Mouse (Mus musculus) megakaryocyte, embryonic 14.5 days (primary cell): ENCODE data around the gene Zfp128. TPM values are rescaled to one million over a fixed set of nuclear protein-coding genes. Genes with fewer than 3 reads are reported as not detected.
"Not testable (repeated sequence)": the region's sequence is repeated elsewhere in the genome, so short reads cannot be mapped to it uniquely, and the experiment has no call there.

Source experiments
- H3K27me3 ChIP-seq: replicated peaks from 2 replicates; pipeline ENCODE3; 2012; ENCODE audit warnings: inconsistent platforms
- H3K36me3 ChIP-seq: replicated peaks from 2 replicates; pipeline ENCODE3; 2012; ENCODE audit warnings: low read length, inconsistent platforms, mixed read lengths
- H3K4me1 ChIP-seq: 2 replicates; pipeline ENCODE4 v1.6.1; 2012; ENCODE audit warnings: inconsistent platforms
- H3K4me3 ChIP-seq: replicated peaks from 2 replicates; pipeline ENCODE3; 2012; ENCODE audit warnings: moderate library complexity, mild to moderate bottlenecking, inconsistent platforms
- H3K9me3 ChIP-seq: 2 replicates; pipeline ENCODE4 v1.6.1; 2012; ENCODE audit warnings: inconsistent platforms
- FLI1 ChIP-seq: IDR thresholded peaks from 2 replicates; pipeline ENCODE4 v1.6.1; 2012; ENCODE audit warnings: low read length, inconsistent platforms, mixed read lengths
- GATA1 ChIP-seq: IDR thresholded peaks from 3 replicates; pipeline ENCODE4 v1.6.1; 2012; ENCODE audit warnings: mixed read lengths, low read length, inconsistent platforms, borderline replicate concordance
- polyA plus RNA-seq: library from polyadenylated mRNA; stranded (reverse); fragments of >175 nt; gene quantifications from 2 replicates; pipeline ENCODE4 v1.2.3, GENCODE M21; 2012; ENCODE audit warnings: low replicate concordance; ENCODE audit not compliant: insufficient read depth

Zfp128 gene
- polyA plus RNA-seq, 1 experiment = 0.25 TPM

GRCm38 (mm10) chr7:12921705-12922465 is 40.9 kb downstream of the Zfp128 start, which contains the start of gene Rps5:
Gene Rps5, plus strand, starts transcription at chr7:12922290.
- no peak for TF ChIP-seq GATA1
- TF ChIP-seq FLI1 = no peak
- H3K4me1 ChIP-seq = peaks cover 35% of the 10 kb centered on the region
- H3K27me3 ChIP-seq = no peaks in the 10 kb centered on the region
- peaks cover 37% of the 10 kb centered on the region for H3K36me3 ChIP-seq
- no peaks in the 10 kb centered on the region for H3K9me3 ChIP-seq
- peak within 1 kb of the TSS; percentile 96 for H3K4me3 ChIP-seq

DNA sequence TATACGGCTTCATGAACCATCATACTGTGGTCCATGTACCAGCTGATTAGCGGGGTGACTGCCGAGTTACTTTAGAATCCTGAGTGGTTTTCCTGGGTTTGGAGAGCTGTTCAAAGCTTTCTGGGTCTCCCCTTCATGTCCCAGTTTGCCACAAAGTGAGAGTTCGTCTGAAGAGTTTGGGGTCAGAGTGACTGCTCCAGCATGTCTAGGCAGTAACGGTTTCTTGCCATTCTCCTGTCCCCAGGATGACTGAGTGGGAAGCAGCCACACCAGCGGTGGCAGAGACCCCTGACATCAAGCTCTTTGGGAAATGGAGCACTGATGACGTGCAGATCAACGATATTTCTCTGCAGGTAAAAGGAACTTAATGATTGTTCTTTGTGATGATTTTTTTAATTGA is 41.8 kb downstream of the Zfp128 start:
- Histone ChIP-seq H3K27me3 (no peaks in the 10 kb centered on the region), H3K4me3 (peak overlapping the region; percentile 96), H3K36me3 (peaks cover 46% of the 10 kb centered on the region), H3K4me1 (peaks cover 32% of the 10 kb centered on the region), H3K9me3 (no peaks in the 10 kb centered on the region)
- TF ChIP-seq FLI1 (no peak), GATA1 (no peak)

GRCm38 (mm10) chr7:12926316-12926715 is 45.3 kb downstream of the Zfp128 start:
- Histone ChIP-seq H3K36me3 (peaks cover 63% of the 10 kb centered on the region), H3K4me1 (peaks cover 32% of the 10 kb centered on the region), H3K9me3 (no peaks in the 10 kb centered on the region), H3K4me3 (no peak overlapping the region), H3K27me3 (no peaks in the 10 kb centered on the region)
- TF ChIP-seq GATA1 = no peak
- TF ChIP-seq FLI1 = no peak

DNA sequence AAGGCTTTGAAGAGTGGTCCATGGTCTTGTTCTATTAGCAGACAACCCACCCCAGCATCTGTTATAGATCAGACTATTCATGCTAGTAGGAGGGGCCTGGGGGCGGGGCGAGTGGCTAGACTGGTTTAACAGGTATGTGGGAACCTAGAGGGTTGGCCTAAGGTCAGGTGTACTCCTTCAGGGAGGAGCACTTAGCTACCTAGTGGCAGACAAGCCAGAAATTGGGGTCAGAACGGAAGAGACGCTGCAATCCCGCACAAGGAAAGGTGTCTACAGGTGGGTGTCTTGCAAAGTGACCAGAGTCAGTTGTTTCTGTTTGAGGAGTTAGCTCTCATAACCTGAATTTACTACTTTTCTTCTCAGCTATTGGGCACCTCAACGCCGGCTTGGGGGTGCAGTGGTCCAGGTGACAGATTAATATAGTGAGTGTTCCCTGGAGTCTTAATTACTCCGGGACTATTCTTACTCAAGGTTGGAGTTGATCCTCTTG is 46.3 kb downstream of the Zfp128 start, which contains the start of gene Rnf225:
Rnf225 (plus strand) TSS at position 226 of the 490 bp plus-strand sequence.
- peaks cover 63% of the 10 kb centered on the region for H3K36me3 ChIP-seq
- H3K27me3 ChIP-seq = no peaks in the 10 kb centered on the region
- H3K9me3 ChIP-seq = no peaks in the 10 kb centered on the region
- TF ChIP-seq GATA1 (no peak), FLI1 (no peak)
- peak within 1 kb of the TSS; percentile 30 for H3K4me3 ChIP-seq
- H3K4me1 ChIP-seq = peaks cover 32% of the 10 kb centered on the region

DNA sequence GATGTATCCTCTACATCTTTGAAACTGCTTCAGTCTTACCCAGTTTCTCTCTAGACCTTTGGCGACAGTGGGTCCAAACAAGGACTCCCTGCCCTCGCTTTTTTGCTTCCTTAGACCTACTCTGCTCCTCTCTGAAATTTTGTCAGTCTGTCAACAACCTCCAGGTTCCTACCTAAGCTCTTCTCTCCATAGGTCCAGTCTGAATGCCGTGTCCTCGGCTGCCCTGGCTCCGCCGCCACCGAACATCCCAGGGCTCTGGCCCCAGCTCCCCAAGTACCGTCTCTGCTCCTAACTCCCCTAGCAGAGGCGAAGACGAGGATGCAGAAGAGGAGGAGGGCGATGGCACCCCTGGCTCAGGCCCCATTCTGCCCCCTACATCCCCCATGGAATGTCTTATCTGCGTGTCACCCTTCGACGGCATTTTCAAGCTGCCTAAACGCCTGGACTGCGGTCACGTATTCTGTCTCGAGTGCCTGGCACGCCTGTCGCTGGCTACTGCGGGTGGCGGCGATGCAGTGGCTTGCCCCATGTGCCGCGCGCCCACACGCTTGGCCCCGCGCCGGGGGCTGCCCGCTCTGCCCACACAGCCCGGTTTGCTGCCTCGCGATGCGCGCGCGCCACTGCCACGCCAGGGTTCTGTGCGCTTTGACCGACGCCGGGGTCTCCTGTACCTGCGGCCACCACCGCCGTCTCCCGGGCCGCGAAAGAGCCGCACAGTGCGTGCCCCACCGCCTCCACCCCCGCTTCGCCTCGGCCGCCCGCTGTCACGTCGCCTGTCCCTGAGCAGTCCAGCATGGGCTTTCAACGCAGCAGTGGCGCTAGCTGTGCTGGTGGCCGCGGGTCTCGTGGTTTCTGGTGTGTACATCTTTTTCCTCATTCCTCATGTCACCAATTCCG is 47.0 kb downstream of the Zfp128 start:
- Histone ChIP-seq H3K4me1 (peaks cover 28% of the 10 kb centered on the region), H3K36me3 (peaks cover 63% of the 10 kb centered on the region), H3K9me3 (no peaks in the 10 kb centered on the region), H3K27me3 (no peaks in the 10 kb centered on the region), H3K4me3 (peak overlapping the region; percentile 30)
- TF ChIP-seq GATA1 (no peak), FLI1 (no peak)

GRCm38 (mm10) chr7:12933615-12934140 is 52.7 kb downstream of the Zfp128 start:
- Histone ChIP-seq H3K4me1 (peaks cover 6% of the 10 kb centered on the region; the same call in 1 of the 2 replicates), H3K36me3 (peaks cover 8% of the 10 kb centered on the region), H3K9me3 (no peaks in the 10 kb centered on the region), H3K27me3 (no peaks in the 10 kb centered on the region), H3K4me3 (no peak overlapping the region)
- TF ChIP-seq FLI1 (no peak), GATA1 (no peak)

- Histone ChIP-seq H3K9me3 (no peaks in the 10 kb centered on the region), H3K27me3 (no peaks in the 10 kb centered on the region), H3K4me3 (no peak overlapping the region), H3K4me1 (peaks cover 6% of the 10 kb centered on the region; the same call in 1 of the 2 replicates), H3K36me3 (no peaks in the 10 kb centered on the region)
- TF ChIP-seq GATA1 = no peak
- TF ChIP-seq FLI1 = no peak
Observed at GRCm38 (mm10) chr7:12934808-12935207, 53.8 kb downstream of the Zfp128 start.

DNA sequence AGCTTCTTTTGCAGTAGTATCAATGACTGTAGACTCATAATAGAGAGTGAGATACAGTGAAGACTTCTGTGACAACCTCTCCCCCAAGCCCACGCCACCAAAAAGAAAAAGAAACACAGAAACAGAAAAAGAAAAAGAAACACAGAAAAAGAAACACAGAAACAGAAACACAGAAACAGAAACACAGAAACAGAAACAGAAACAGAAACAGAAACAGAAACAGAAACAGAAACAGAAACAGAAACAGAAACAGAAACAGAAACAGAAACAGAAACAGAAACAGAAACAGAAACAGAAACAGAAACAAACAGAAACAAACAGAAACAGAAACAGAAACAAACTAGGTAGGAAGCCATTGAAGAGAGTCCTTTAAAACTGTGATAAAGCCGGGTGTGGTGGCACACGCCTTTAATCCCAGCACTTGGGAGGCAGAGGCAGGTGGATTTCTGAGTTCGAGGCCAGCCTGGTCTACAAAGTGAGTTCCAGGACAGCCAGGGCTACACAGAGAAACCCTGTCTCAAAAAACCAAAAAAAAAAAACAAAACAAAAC is 56.4 kb downstream of the Zfp128 start:
- H3K27me3 ChIP-seq, H3K36me3 ChIP-seq, H3K9me3 ChIP-seq, H3K4me1 ChIP-seq: not testable (repeated sequence)
- H3K4me3 ChIP-seq = peak overlapping the region; percentile 42

DNA sequence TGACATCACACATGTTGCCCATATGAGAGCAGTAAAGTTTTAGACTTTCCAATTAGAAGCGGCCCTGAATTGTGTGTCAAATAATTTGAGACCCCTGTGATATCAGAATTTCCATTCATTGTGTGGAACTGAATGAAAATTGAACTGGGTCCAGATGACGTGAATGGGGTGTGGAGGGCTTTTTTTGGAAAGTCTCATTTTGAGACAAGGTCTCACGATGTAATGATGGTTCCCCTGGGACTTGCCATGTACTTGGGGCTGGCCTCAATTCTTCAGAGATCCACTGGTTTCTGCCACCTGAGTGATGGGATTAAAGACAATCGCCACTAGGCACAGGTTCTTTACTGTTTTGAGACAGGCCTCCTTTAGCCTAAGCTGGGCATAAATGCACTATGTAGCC is 59.6 kb downstream of the Zfp128 start:
- Histone ChIP-seq H3K36me3 (no peaks in the 10 kb centered on the region), H3K4me1 (peaks cover 12% of the 10 kb centered on the region; the same call in 1 of the 2 replicates), H3K27me3 (peaks cover 2% of the 10 kb centered on the region), H3K4me3 (no peak overlapping the region), H3K9me3 (no peaks in the 10 kb centered on the region)
- TF ChIP-seq GATA1 = no peak
- no peak for TF ChIP-seq FLI1

Other genes starting within 250 kb of the Zfp128 start
- gene Vmn2r54, start 240.9 kb upstream of the Zfp128 start, polyA plus RNA-seq = not detected in 2 replicates
- not detected in 2 replicates for gene Vmn2r55, start 196.2 kb upstream of the Zfp128 start, polyA plus RNA-seq
- gene Vmn2r56, start 146.2 kb upstream of the Zfp128 start, polyA plus RNA-seq = not detected in 2 replicates
- gene Zscan18, start 77.5 kb upstream of the Zfp128 start, polyA plus RNA-seq = not detected in 2 replicates
- not detected in 2 replicates for gene Zfp329, start 62.3 kb upstream of the Zfp128 start, polyA plus RNA-seq
- gene Zfp110, start 46.4 kb upstream of the Zfp128 start, polyA plus RNA-seq = 0.65 TPM in 1 of 2 replicates, not detected in the other
- 1.4 and 1.5 TPM in 2 replicates for gene Zscan22, start 16.6 kb downstream of the Zfp128 start, polyA plus RNA-seq
- gene Rps5, start 41.1 kb downstream of the Zfp128 start, polyA plus RNA-seq = 434 and 3,041 TPM in 2 replicates
- gene Rnf225, start 46.2 kb downstream of the Zfp128 start, polyA plus RNA-seq = 1.5 and 2.4 TPM in 2 replicates
- 1.9 and 2.1 TPM in 2 replicates for gene Zfp324, start 84.7 kb downstream of the Zfp128 start, polyA plus RNA-seq
- gene Zfp446, start 96.7 kb downstream of the Zfp128 start, polyA plus RNA-seq = 1.7 and 3.2 TPM in 2 replicates
- gene Slc27a5, start 117.0 kb downstream of the Zfp128 start, polyA plus RNA-seq = not detected in 2 replicates
- 55.5 and 236 TPM in 2 replicates for gene Trim28, start 117.9 kb downstream of the Zfp128 start, polyA plus RNA-seq
- gene Zbtb45, start 128.9 kb downstream of the Zfp128 start, polyA plus RNA-seq = 52.8 and 179 TPM in 2 replicates
- gene Chmp2a, start 153.6 kb downstream of the Zfp128 start, polyA plus RNA-seq = 404 and 592 TPM in 2 replicates
- 283 and 366 TPM in 2 replicates for gene Ube2m, start 157.1 kb downstream of the Zfp128 start, polyA plus RNA-seq
- gene Mzf1, start 173.6 kb downstream of the Zfp128 start, polyA plus RNA-seq = 1.6 and 6.1 TPM in 2 replicates
- gene Vmn1r85, start 214.0 kb downstream of the Zfp128 start, polyA plus RNA-seq = 0.26 TPM in 1 of 2 replicates, not detected in the other
- not detected in 2 replicates for gene Vmn1r86, start 238.7 kb downstream of the Zfp128 start, polyA plus RNA-seq